Mouse (Mus musculus): ENCODE measurements around the gene Ptges. TPM values are rescaled to one million over a fixed set of nuclear protein-coding genes. Genes with fewer than 3 reads are reported as not detected.

The Ptges gene
- polyA plus RNA-seq, 1 experiment = 3.9 TPM

- Histone ChIP-seq H3K36me3 (ENCODE audit: control insufficient read depth, insufficient read depth, low read length) (no peaks in the 10 kb centered on the region), H3K27ac (ENCODE audit: control insufficient read depth, insufficient read depth, low read depth, low read length) (no peak overlapping the region), H3K27me3 (ENCODE audit: control insufficient read depth, insufficient read depth, low read length) (no peaks in the 10 kb centered on the region), H3K4me3 (ENCODE audit: control insufficient read depth, low read depth, low read length) (no peak overlapping the region), H3K4me1 (ENCODE audit: control insufficient read depth, insufficient read depth, low read length) (peaks cover 3% of the 10 kb centered on the region)
- no peak for TF ChIP-seq POLR2A (IDR thresholded peaks at IDR 0.05; ENCODE audit: control insufficient read depth, low read depth, low read length)
- no peak for TF ChIP-seq CTCF (IDR thresholded peaks at IDR 0.05; ENCODE audit: control insufficient read depth, insufficient read depth, insufficient replicate concordance, low read depth, low read length)
Measured at GRCm38 (mm10) chr2:30899397-30900069, 30.1 kb downstream of the Ptges start.

- Histone ChIP-seq H3K36me3 (ENCODE audit: control insufficient read depth, insufficient read depth, low read length) (no peaks in the 10 kb centered on the region), H3K27ac (ENCODE audit: control insufficient read depth, insufficient read depth, low read depth, low read length) (no peak overlapping the region), H3K4me3 (ENCODE audit: control insufficient read depth, low read depth, low read length) (no peak overlapping the region), H3K27me3 (ENCODE audit: control insufficient read depth, insufficient read depth, low read length) (no peaks in the 10 kb centered on the region), H3K4me1 (ENCODE audit: control insufficient read depth, insufficient read depth, low read length) (no peaks in the 10 kb centered on the region)
- no peak for TF ChIP-seq CTCF (IDR thresholded peaks at IDR 0.05; ENCODE audit: control insufficient read depth, insufficient read depth, insufficient replicate concordance, low read depth, low read length)
- no peak for TF ChIP-seq POLR2A (IDR thresholded peaks at IDR 0.05; ENCODE audit: control insufficient read depth, low read depth, low read length)
Measured at GRCm38 (mm10) chr2:30897291-30897690, 32.4 kb downstream of the Ptges start.

- no peak for TF ChIP-seq POLR2A (IDR thresholded peaks at IDR 0.05; ENCODE audit: control insufficient read depth, low read depth, low read length)
- no peak for TF ChIP-seq CTCF (IDR thresholded peaks at IDR 0.05; ENCODE audit: control insufficient read depth, insufficient read depth, insufficient replicate concordance, low read depth, low read length)
- Histone ChIP-seq H3K4me3 (ENCODE audit: control insufficient read depth, low read depth, low read length) (no peak overlapping the region), H3K36me3 (ENCODE audit: control insufficient read depth, insufficient read depth, low read length) (no peaks in the 10 kb centered on the region), H3K27me3 (ENCODE audit: control insufficient read depth, insufficient read depth, low read length) (no peaks in the 10 kb centered on the region), H3K27ac (ENCODE audit: control insufficient read depth, insufficient read depth, low read depth, low read length) (no peak overlapping the region), H3K4me1 (ENCODE audit: control insufficient read depth, insufficient read depth, low read length) (no peaks in the 10 kb centered on the region)
Measured at GRCm38 (mm10) chr2:30893946-30894345, 35.7 kb downstream of the Ptges start.

GRCm38 (mm10) chr2:30893399-30893798 is 36.3 kb downstream of the Ptges start:
- no peak for TF ChIP-seq POLR2A (IDR thresholded peaks at IDR 0.05; ENCODE audit: control insufficient read depth, low read depth, low read length)
- no peak for TF ChIP-seq CTCF (IDR thresholded peaks at IDR 0.05; ENCODE audit: control insufficient read depth, insufficient read depth, insufficient replicate concordance, low read depth, low read length)
- no peak overlapping the region for H3K4me3 ChIP-seq (ENCODE audit: control insufficient read depth, low read depth, low read length)
- H3K36me3 ChIP-seq (ENCODE audit: control insufficient read depth, insufficient read depth, low read length) = no peaks in the 10 kb centered on the region
- no peak overlapping the region for H3K27ac ChIP-seq (ENCODE audit: control insufficient read depth, insufficient read depth, low read depth, low read length)
- no peaks in the 10 kb centered on the region for H3K4me1 ChIP-seq (ENCODE audit: control insufficient read depth, insufficient read depth, low read length)
- no peaks in the 10 kb centered on the region for H3K27me3 ChIP-seq (ENCODE audit: control insufficient read depth, insufficient read depth, low read length)

GRCm38 (mm10) chr2:30891002-30891401 is 38.7 kb downstream of the Ptges start:
- peak; percentile 46; the same call in 1 of the 2 replicates for TF ChIP-seq CTCF (IDR thresholded peaks at IDR 0.05; ENCODE audit: control insufficient read depth, insufficient read depth, insufficient replicate concordance, low read depth, low read length)
- no peak for TF ChIP-seq POLR2A (IDR thresholded peaks at IDR 0.05; ENCODE audit: control insufficient read depth, low read depth, low read length)
- Histone ChIP-seq H3K36me3 (ENCODE audit: control insufficient read depth, insufficient read depth, low read length) (no peaks in the 10 kb centered on the region), H3K27ac (ENCODE audit: control insufficient read depth, insufficient read depth, low read depth, low read length) (no peak overlapping the region)

GRCm38 (mm10) chr2:30885453-30886163 is 44.1 kb downstream of the Ptges start:
- Histone ChIP-seq H3K36me3 (ENCODE audit: control insufficient read depth, insufficient read depth, low read length) (no peaks in the 10 kb centered on the region), H3K4me3 (ENCODE audit: control insufficient read depth, low read depth, low read length) (no peak overlapping the region), H3K4me1 (ENCODE audit: control insufficient read depth, insufficient read depth, low read length) (no peaks in the 10 kb centered on the region), H3K27ac (ENCODE audit: control insufficient read depth, insufficient read depth, low read depth, low read length) (no peak overlapping the region), H3K27me3 (ENCODE audit: control insufficient read depth, insufficient read depth, low read length) (no peaks in the 10 kb centered on the region)
- TF ChIP-seq CTCF (IDR thresholded peaks at IDR 0.05; ENCODE audit: control insufficient read depth, insufficient read depth, insufficient replicate concordance, low read depth, low read length) (peak; percentile 38; the same call in 1 of the 2 replicates), POLR2A (IDR thresholded peaks at IDR 0.05; ENCODE audit: control insufficient read depth, low read depth, low read length) (no peak)

More at GRCm38 (mm10) chr2:30891002-30891401, 38.7 kb downstream of the Ptges start:
- Histone ChIP-seq H3K4me1 (ENCODE audit: control insufficient read depth, insufficient read depth, low read length) (no peaks in the 10 kb centered on the region), H3K27me3 (ENCODE audit: control insufficient read depth, insufficient read depth, low read length) (no peaks in the 10 kb centered on the region), H3K4me3 (ENCODE audit: control insufficient read depth, low read depth, low read length) (no peak overlapping the region)

- no peak for TF ChIP-seq POLR2A (IDR thresholded peaks at IDR 0.05; ENCODE audit: control insufficient read depth, low read depth, low read length)
- no peak for TF ChIP-seq CTCF (IDR thresholded peaks at IDR 0.05; ENCODE audit: control insufficient read depth, insufficient read depth, insufficient replicate concordance, low read depth, low read length)
- no peak overlapping the region for H3K4me3 ChIP-seq (ENCODE audit: control insufficient read depth, low read depth, low read length)
- H3K27ac ChIP-seq (ENCODE audit: control insufficient read depth, insufficient read depth, low read depth, low read length) = no peak overlapping the region
- no peaks in the 10 kb centered on the region for H3K36me3 ChIP-seq (ENCODE audit: control insufficient read depth, insufficient read depth, low read length)
- no peaks in the 10 kb centered on the region for H3K4me1 ChIP-seq (ENCODE audit: control insufficient read depth, insufficient read depth, low read length)
- H3K27me3 ChIP-seq (ENCODE audit: control insufficient read depth, insufficient read depth, low read length) = no peaks in the 10 kb centered on the region
Measured at GRCm38 (mm10) chr2:30884852-30885373, 44.8 kb downstream of the Ptges start.

Data from testis, adult 2 months (tissue).